Mouse (Mus musculus) Patski (cell line): ENCODE results near the gene Brd4. TPM values are rescaled to one million over a fixed set of nuclear protein-coding genes. Genes with fewer than 3 reads are reported as not detected.
A peak's percentile ranks its signal among the peaks of the same experiment; 100 is the strongest.
"Not testable (repeated sequence)": the region's sequence is repeated elsewhere in the genome, so short reads cannot be mapped to it uniquely, and the experiment has no call there.

Experiments
- ATAC-seq: fragments of 100-300 bp; one replicate; pipeline ENCODE4 v1.8.0; 2021
- CTCF ChIA-PET: fragments of 350-600 bp; sonication (Branson Sonifier 250); formaldehyde crosslinking; loops from one replicate; lab custom pipeline; 2022; ENCODE audit warnings: inconsistent platforms; lab: Charles Lee
- POLR2A ChIA-PET: fragments of 350-600 bp; sonication (Branson Sonifier 250); formaldehyde crosslinking; loops from one replicate; lab custom pipeline; 2022; ENCODE audit warnings: antibody characterized with exemption, inconsistent platforms; lab: Charles Lee
- DNase-seq: peaks from one replicate; pipeline ENCODE4 v3.0.0-alpha.2; 2011; ENCODE audit warnings: low read depth, low spot score
- H3K27me3 ChIP-seq: fragments of 371-371 bp; one replicate; pipeline ENCODE4 v1.5.1; 2021
- CTCF ChIP-seq: fragments of 100-300 bp; IDR thresholded peaks from one replicate; pipeline ENCODE4 v1.5.1; 2021
- in situ Hi-C: fragments of 300-500 bp; cut with MboI; formaldehyde crosslinking; loops from 3 replicates; pipeline ENCODE4 v1.11.1; 2018; ENCODE audit warnings: low pct_unique_long_range_greater_than_20kb, mixed read lengths
- polyA plus RNA-seq: library from polyadenylated mRNA; unstranded; gene quantifications from one replicate; pipeline ENCODE4 v1.2.3, GENCODE M21; 2021

Brd4 gene
- polyA plus RNA-seq, 1 experiment from 2014 or later: 102 TPM

DNA sequence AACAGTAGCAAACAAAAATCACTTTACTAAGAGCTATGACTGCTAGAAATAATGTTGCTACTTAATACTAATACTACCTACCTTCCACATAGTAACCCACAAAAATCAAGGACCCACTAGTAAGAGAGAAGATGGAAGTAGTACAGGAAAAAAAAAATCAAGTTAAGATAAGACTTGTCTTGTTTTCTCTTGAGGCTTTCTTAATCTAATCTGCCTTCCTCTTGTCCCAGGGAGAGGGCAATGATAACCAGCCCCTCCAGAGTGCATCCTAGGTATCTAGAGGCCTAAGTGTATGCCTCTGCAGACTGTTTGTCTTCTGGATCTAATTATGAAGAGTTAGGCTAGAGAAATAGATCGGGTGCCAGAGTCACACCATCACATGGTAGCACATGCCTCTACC lies 45.9 kb downstream of the Brd4 start:
- CTCF ChIA-PET: interaction anchor here (1.9 kb wide), 1 partner anchor 25 kb away, joined by 5 read pairs; no protein-coding TSS in a partner anchor
- no peak for DNase-seq
- no peak for TF ChIP-seq CTCF
- POLR2A ChIA-PET: no interaction called here
- no peak for ATAC-seq
- in situ Hi-C loops: no loop called here
- no peaks in the 10 kb centered on the region for H3K27me3 ChIP-seq

GRCm38 (mm10) chr17:32235534-32236191 lies 48.9 kb downstream of the Brd4 start:
- no peak for TF ChIP-seq CTCF
- in situ Hi-C loops: no loop called here
- no peaks in the 10 kb centered on the region for H3K27me3 ChIP-seq
- ChIA-PET POLR2A (interaction anchor here (1.2 kb wide), 1 partner anchor 14 kb away, joined by 3 read pairs; no protein-coding TSS in a partner anchor), CTCF (interaction anchor here (2.2 kb wide), 1 partner anchor 12 kb away, joined by 4 read pairs; no protein-coding TSS in a partner anchor)
- DNase-seq (peak; percentile 30), ATAC-seq (peak; percentile 44)

DNA sequence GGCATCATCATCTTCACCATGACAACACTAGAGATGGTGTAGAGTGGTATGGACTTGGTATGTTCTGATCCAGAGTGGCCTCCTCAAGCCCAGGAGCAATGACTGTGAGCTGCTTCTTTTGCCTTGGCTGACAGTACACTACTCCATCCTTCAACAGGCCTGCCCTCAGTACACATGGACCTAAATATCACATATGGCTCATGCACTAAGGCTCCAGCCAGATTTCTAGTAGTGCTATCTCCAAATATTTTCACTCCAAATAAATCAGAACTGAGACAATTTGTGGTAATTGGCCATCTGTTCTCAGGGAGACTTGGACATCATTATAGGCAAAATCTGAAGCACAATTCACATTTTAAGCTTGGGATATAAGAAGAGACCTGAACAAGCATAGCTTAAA lies 51.3 kb downstream of the Brd4 start:
- H3K27me3 ChIP-seq: no peaks in the 10 kb centered on the region
- TF ChIP-seq CTCF: no peak
- DNase-seq (no peak), ATAC-seq (no peak)
- in situ Hi-C loops: no loop called here
- CTCF ChIA-PET: interaction anchor here (1.1 to 2.0 kb wide), 3 partner anchors 9 to 24 kb away, joined by 3 to 5 read pairs (median 4); no protein-coding TSS in a partner anchor
- POLR2A ChIA-PET: interaction anchor here (1.0 kb wide), 1 partner anchor 10 kb away, joined by 3 read pairs; no protein-coding TSS in a partner anchor

GRCm38 (mm10) chr17:32229256-32229655 lies 55.3 kb downstream of the Brd4 start:
- ATAC-seq (no peak), DNase-seq (no peak)
- no peak for TF ChIP-seq CTCF
- in situ Hi-C loops: no loop called here
- ChIA-PET CTCF (interaction anchor here (1.0 to 1.5 kb wide), 3 partner anchors 17 to 37 kb away, joined by 3 read pairs; no protein-coding TSS in a partner anchor), POLR2A (no interaction called here)
- H3K27me3 ChIP-seq: no peaks in the 10 kb centered on the region

- in situ Hi-C loops: no loop called here
- TF ChIP-seq CTCF: peak; percentile 34
- H3K27me3 ChIP-seq: no peaks in the 10 kb centered on the region
- ATAC-seq (no peak), DNase-seq (no peak)
- POLR2A ChIA-PET: interaction anchor here (0.7 kb wide), 1 partner anchor 15 kb away, joined by 3 read pairs; no protein-coding TSS in a partner anchor
- CTCF ChIA-PET: interaction anchor here (1.0 to 1.2 kb wide), 2 partner anchors 21 to 102 kb away, joined by 3 read pairs; no protein-coding TSS in a partner anchor
Measured at GRCm38 (mm10) chr17:32220873-32221272, 63.6 kb downstream of the Brd4 start.

DNA sequence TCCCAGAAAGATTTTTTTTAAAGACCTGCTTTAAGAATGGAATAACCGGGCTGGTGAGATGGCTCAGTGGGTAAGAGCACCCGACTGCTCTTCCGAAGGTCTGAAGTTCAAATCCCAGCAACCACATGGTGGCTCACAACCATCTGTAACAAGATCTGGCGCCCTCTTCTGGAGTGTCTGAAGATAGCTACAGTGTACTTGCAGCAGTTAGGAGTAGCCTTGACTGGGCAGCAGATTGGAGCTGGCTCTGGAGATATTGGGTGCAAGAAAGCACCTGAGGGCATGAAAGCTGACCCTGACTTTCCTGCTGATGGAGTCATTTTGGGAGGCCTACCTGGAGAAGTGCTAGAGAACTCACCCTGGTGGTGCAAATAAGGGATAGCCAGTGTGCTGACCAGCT lies 68.9 kb downstream of the Brd4 start:
- H3K27me3 ChIP-seq, DNase-seq, in situ Hi-C loops, ATAC-seq, POLR2A ChIA-PET, CTCF ChIA-PET: not testable (repeated sequence)
- TF ChIP-seq CTCF: peak; percentile 66

- ATAC-seq, in situ Hi-C loops, DNase-seq, H3K27me3 ChIP-seq: not testable (repeated sequence)
- ChIA-PET CTCF (interaction anchor here (1.6 kb wide), 1 partner anchor 12 kb away, joined by 4 read pairs; no protein-coding TSS in a partner anchor), POLR2A (interaction anchor here (1.1 kb wide), 1 partner anchor 7 kb away, joined by 3 read pairs; no protein-coding TSS in a partner anchor)
Measured at GRCm38 (mm10) chr17:32211554-32211953, 73.0 kb downstream of the Brd4 start.

GRCm38 (mm10) chr17:32209752-32210151 lies 74.8 kb downstream of the Brd4 start:
- in situ Hi-C loops: no loop called here
- ChIA-PET POLR2A (interaction anchor here (1.2 kb wide), 1 partner anchor 42 kb away, joined by 3 read pairs; no protein-coding TSS in a partner anchor), CTCF (interaction anchor here (1.0 to 1.8 kb wide), 6 partner anchors 15 to 108 kb away, joined by 3 to 7 read pairs (median 3); partner anchors contain the start of gene Brd4)
- ATAC-seq: no peak
- no peaks in the 10 kb centered on the region for H3K27me3 ChIP-seq
- no peak for DNase-seq
- peak; percentile 83 for TF ChIP-seq CTCF

GRCm38 (mm10) chr17:32209144-32209543 lies 75.4 kb downstream of the Brd4 start:
- no peak for DNase-seq
- no peaks in the 10 kb centered on the region for H3K27me3 ChIP-seq
- CTCF ChIA-PET: interaction anchor here (1.0 to 2.0 kb wide), 8 partner anchors 14 to 108 kb away, joined by 3 to 7 read pairs (median 3); partner anchors contain the start of gene Brd4
- ATAC-seq: no peak
- TF ChIP-seq CTCF: no peak
- POLR2A ChIA-PET: no interaction called here
- in situ Hi-C loops: no loop called here

DNA sequence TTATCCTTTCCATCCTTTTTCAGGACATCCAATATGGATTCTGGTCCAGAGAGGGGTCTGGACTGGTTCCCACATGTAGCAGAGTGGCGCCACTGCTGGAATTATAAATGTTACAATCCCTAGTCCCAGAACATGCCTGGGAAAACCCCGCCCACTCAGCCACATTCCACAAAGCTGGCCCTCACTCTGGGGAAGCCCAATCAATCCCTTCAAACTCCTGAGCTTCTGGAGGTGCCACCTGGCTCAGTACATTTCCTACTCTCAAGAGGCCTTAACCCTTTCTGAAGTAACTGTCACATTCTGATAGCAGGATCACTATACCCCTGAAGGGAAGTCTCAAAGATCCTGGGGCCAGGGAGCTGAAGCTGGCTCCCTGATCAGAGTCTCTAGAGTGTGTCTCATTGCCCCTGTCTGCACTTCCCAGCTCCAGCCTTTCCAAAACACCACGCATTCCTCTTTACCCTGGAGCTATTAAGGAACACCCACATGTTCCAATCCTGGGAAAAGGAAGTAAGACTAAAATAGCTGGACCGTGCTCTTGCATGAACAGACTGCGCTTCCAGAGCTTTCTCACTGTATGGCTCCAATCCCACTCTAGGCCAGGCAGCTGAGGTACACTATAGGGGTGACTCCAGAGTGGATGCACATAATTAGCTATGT lies 76.8 kb downstream of the Brd4 start:
- in situ Hi-C loops: no loop called here
- ATAC-seq: no peak
- POLR2A ChIA-PET: no interaction called here
- no peaks in the 10 kb centered on the region for H3K27me3 ChIP-seq
- no peak for TF ChIP-seq CTCF
- DNase-seq: no peak
- CTCF ChIA-PET: interaction anchor here (0.7 to 2.0 kb wide), 3 partner anchors 12 to 30 kb away, joined by 3 to 6 read pairs (median 4); no protein-coding TSS in a partner anchor
